In the genomic region with DNA sequence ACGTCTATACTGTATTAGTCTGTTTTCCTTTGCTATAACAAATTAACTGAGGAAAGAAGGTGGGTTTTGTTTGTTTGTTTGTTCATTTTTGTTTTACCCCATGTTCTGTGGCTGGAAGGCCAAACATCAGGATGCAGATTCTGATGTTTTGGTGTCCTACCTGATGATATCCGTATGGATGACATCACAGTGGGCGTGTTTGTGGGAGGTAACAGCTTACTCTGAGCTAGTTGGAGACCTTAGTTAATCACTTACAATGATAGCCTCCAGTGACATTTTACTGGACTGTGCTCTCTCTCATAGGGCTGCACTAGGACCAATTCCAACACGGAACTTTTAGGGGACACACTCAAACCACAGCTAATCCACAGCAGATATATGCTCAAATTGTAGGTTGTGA, we compare ENCODE assay signal across 21 mouse cellular contexts.
"Had no signal": no experiment of that assay in that cellular context is flagged by ENCODE, and none has a peak within 500 bp of the region (broad histone marks: within the 10 kb centered on the region; RNA-seq: fewer than 3 reads in every experiment).

No protein-coding gene starts in this region.

- H3K9ac ChIP-seq: heart, embryonic 12.5 days; hindbrain, embryonic 13.5 days; hindbrain, embryonic 15.5 days; limb, embryonic 12.5 days; liver, embryonic 12.5 days; liver, embryonic 14.5 days had no signal

- ATAC-seq: hindbrain, postnatal 0 days; intestine, postnatal 0 days; liver, embryonic 12.5 days had no signal

- H3K27me3 ChIP-seq: heart, embryonic 12.5 days; hindbrain, embryonic 13.5 days; hindbrain, embryonic 15.5 days; limb, embryonic 12.5 days; liver, embryonic 12.5 days had no signal

- H3K36me3 ChIP-seq: heart, embryonic 10.5 days; heart, embryonic 12.5 days; hindbrain, embryonic 13.5 days; hindbrain, embryonic 15.5 days; limb, embryonic 10.5 days; limb, embryonic 12.5 days; liver, embryonic 12.5 days had no signal

- H3K27ac ChIP-seq: heart, embryonic 10.5 days; hindbrain, embryonic 13.5 days; hindbrain, embryonic 15.5 days; hindbrain, postnatal 0 days; layer of hippocampus, adult 2 months; left cerebral cortex, adult 2 months; limb, embryonic 10.5 days; limb, embryonic 12.5 days; liver, embryonic 12.5 days; liver, embryonic 14.5 days had no signal

- H3K4me2 ChIP-seq: heart, embryonic 12.5 days; hindbrain, embryonic 13.5 days; hindbrain, embryonic 15.5 days; limb, embryonic 12.5 days; liver, embryonic 12.5 days had no signal

- H3K9me3 ChIP-seq: heart, embryonic 10.5 days; heart, embryonic 12.5 days; hindbrain, embryonic 13.5 days; hindbrain, embryonic 15.5 days; limb, embryonic 10.5 days; liver, embryonic 12.5 days had no signal

- H3K4me1 ChIP-seq: hindbrain, embryonic 15.5 days; limb, embryonic 10.5 days; limb, embryonic 12.5 days; liver, embryonic 12.5 days had no signal

- H3K4me3 ChIP-seq: heart, embryonic 10.5 days; heart, embryonic 12.5 days; hindbrain, embryonic 13.5 days; hindbrain, embryonic 15.5 days; layer of hippocampus, adult 2 months; left cerebral cortex, adult 2 months; limb, embryonic 10.5 days; limb, embryonic 12.5 days; liver, embryonic 12.5 days had no signal

- DNase-seq: gastrocnemius, postnatal 14 days; gastrocnemius, postnatal 36 days; heart, adult 18-20 months; heart, postnatal 10 days; kidney, adult 18-20 months; kidney, adult 8-10 months; kidney, postnatal 10 days; kidney, postnatal 25 days; kidney, postnatal 4 days had no signal
